Mouse (Mus musculus) limb, embryonic 10.5 days (tissue): ENCODE measurements around the gene Skint7. TPM values are rescaled to one million over a fixed set of nuclear protein-coding genes. Genes with fewer than 3 reads are reported as not detected.
"Not testable (repeated sequence)": the region's sequence is repeated elsewhere in the genome, so short reads cannot be mapped to it uniquely, and the experiment has no call there.

ENCODE experiments used
- DNase-seq: peaks from one replicate; pipeline ENCODE4 v3.0.0-alpha.2; 2017; ENCODE audit warnings: low spot score
- H3K27ac ChIP-seq: fragments of 300-500 bp; sonication (generic); 2 replicates; pipeline ENCODE4 v1.5.1; 2016; ENCODE audit warnings: mild to moderate bottlenecking
- H3K27me3 ChIP-seq: fragments of 300-500 bp; sonication (generic); 2 replicates; pipeline ENCODE4 v1.6.1; 2016; ENCODE audit warnings: low read depth, mild to moderate bottlenecking; ENCODE audit not compliant: poor library complexity, severe bottlenecking
- H3K36me3 ChIP-seq: fragments of 300-500 bp; sonication (generic); 2 replicates; pipeline ENCODE4 v1.6.1; 2016; ENCODE audit warnings: mild to moderate bottlenecking, moderate library complexity
- H3K4me1 ChIP-seq: fragments of 300-500 bp; sonication (generic); 2 replicates; pipeline ENCODE4 v1.6.1; 2016
- H3K4me3 ChIP-seq: fragments of 300-500 bp; sonication (generic); 2 replicates; pipeline ENCODE4 v1.5.1; 2016; ENCODE audit warnings: mild to moderate bottlenecking, moderate library complexity
- H3K9me3 ChIP-seq: fragments of 300-500 bp; sonication (generic); replicated peaks from 2 replicates; pipeline ENCODE4 v1.6.1; 2016; ENCODE audit warnings: mild to moderate bottlenecking
- WGBS: fragments of 180-500 bp; shearing (Covaris S2); methylation state at CpG from one replicate; pipeline ENCODE4 v1.1.7; 2016; 5-methylcytosine and 5-hydroxymethylcytosine counted together
- polyA plus RNA-seq: library from polyadenylated mRNA; unstranded; fragments of >200 nt; fragmentation: Nextera tagmentation; extraction: Ambion mirVana; gene quantifications from 2 replicates; pipeline ENCODE4 v1.2.1, GENCODE M21; 2016

Gene Skint7
- polyA plus RNA-seq = not detected in 2 replicates

GRCm38 (mm10) chr4:111972623-111973022 lies at the start of gene Skint7:
Gene Skint7 (plus strand): TSS chr4:111972923.
- WGBS = 98% methylated on average over 1 of the region's 1 CpGs
- Histone ChIP-seq H3K27ac (no peak within 1 kb of the TSS), H3K4me1 (no peaks in the 10 kb centered on the region), H3K27me3 (no peaks in the 10 kb centered on the region), H3K36me3 (no peaks in the 10 kb centered on the region), H3K9me3 (no peaks in the 10 kb centered on the region), H3K4me3 (no peak within 1 kb of the TSS)
- no peak for DNase-seq

GRCm38 (mm10) chr4:111961309-111961708 lies 11.4 kb upstream of the Skint7 start:
- no peaks in the 10 kb centered on the region for H3K4me1 ChIP-seq
- WGBS = 21% methylated on average over 1 of the region's 1 CpGs
- no peaks in the 10 kb centered on the region for H3K27me3 ChIP-seq
- H3K9me3 ChIP-seq = no peaks in the 10 kb centered on the region
- H3K27ac ChIP-seq = no peak overlapping the region
- DNase-seq = no peak
- H3K36me3 ChIP-seq = no peaks in the 10 kb centered on the region
- no peak overlapping the region for H3K4me3 ChIP-seq

DNA sequence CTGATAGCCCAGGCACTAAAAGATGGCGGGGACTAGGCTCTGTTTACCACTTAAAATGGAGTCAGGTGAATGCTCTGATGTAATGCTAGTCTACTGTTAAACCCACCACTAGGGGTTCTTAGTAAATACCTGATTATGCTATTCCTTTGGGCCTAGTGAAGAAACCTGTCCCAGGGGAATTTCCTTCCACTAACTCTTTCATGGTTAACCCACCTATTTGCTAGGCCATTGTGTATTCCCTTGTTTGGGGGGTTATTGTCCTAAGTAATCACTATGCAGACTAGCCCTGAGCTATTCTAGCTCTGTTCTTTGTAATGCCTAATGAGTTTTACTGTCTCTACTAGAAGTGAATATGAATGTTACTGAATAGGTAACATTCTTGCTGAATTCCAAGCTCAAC lies 9.5 kb upstream of the Skint7 start:
- not testable (repeated sequence) for H3K36me3 ChIP-seq, H3K9me3 ChIP-seq, H3K4me1 ChIP-seq, H3K27me3 ChIP-seq, H3K4me3 ChIP-seq, H3K27ac ChIP-seq, DNase-seq
- WGBS = 83% methylated on average over 1 of the region's 1 CpGs

DNA sequence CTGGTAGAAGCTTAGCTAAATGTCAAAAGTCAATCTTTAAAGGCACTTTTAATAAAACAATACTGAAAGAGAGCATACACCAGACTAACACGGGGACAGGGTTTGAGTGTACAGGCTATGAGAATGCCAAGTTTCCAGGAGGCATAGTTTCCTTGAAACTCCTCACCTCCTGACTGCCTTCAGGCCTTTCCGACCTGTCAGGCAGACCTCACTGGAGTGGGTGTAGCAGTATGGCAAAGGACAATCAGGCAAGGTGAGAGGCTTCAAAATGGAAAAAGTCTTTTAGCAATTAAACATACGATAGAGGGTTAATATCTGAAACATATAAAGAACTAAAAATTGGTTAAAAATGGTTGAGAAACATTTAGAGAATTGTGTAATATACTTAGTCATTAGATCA lies 9.1 kb upstream of the Skint7 start:
- Histone ChIP-seq H3K4me1 (no peaks in the 10 kb centered on the region), H3K27ac (no peak overlapping the region), H3K4me3 (no peak overlapping the region), H3K36me3 (no peaks in the 10 kb centered on the region), H3K9me3 (no peaks in the 10 kb centered on the region), H3K27me3 (no peaks in the 10 kb centered on the region)
- 86% methylated on average over 3 of the region's 3 CpGs for WGBS
- no peak for DNase-seq

DNA sequence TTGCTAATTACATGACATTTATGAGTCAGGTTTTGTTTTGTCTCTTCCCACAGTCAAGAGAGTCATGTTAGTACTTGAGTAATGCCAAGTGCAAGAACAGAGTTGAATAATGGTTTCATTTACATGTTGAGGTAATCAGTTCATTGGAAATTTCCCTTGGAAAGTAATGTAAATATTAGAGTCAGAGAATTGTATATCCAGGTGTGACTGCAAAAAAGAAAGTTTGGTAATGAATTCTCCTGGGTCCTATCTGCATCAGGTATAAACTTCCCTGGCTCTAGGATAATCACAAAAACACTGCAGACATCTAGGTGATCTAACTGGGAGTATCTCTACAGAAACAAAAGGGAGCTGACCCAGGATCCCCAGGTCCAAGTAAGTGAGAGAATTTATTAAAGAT lies 33.2 kb downstream of the Skint7 start, which contains the start of gene Skint1:
Skint1 (plus strand) TSS at position 301 of the 400 bp plus-strand sequence.
- no peaks in the 10 kb centered on the region for H3K36me3 ChIP-seq
- no peak for DNase-seq
- H3K4me3 ChIP-seq = no peak within 1 kb of the TSS
- no peak within 1 kb of the TSS for H3K27ac ChIP-seq
- H3K9me3 ChIP-seq = no peaks in the 10 kb centered on the region
- no peaks in the 10 kb centered on the region for H3K4me1 ChIP-seq
- no peaks in the 10 kb centered on the region for H3K27me3 ChIP-seq

Other genes with a start within 250 kb of the Skint7 start
- gene Slc5a9, start 70.0 kb upstream of the Skint7 start, polyA plus RNA-seq = not detected in 2 replicates
- gene Skint8, start 53.5 kb upstream of the Skint7 start, polyA plus RNA-seq = not detected in 2 replicates
- gene Skint1, start 33.3 kb downstream of the Skint7 start, polyA plus RNA-seq = not detected in 2 replicates
- gene Skint4, start 99.1 kb downstream of the Skint7 start, polyA plus RNA-seq = not detected in 2 replicates